Mouse (Mus musculus) hematopoietic stem cell, adult 5-6 weeks (primary cell): ENCODE measurements around the gene Denr. TPM values are rescaled to one million over a fixed set of nuclear protein-coding genes. Genes with fewer than 3 reads are reported as not detected.

Experiments
- ATAC-seq, 2 experiments: fragments of 125-278 bp in 1 of 2; replicated peaks in 1 of 2; 2 replicates each; pipeline ENCODE4 v1.8.0; 2016 to 2017; ENCODE audit warnings: inconsistent platforms in 2 of 2, mild to moderate bottlenecking in 2 of 2, moderate number of reproducible peaks in 2 of 2, low read depth in 1 of 2, moderate TSS enrichment in 1 of 2; ENCODE audit not compliant: low FRiP score in 2 of 2, poor library complexity in 2 of 2, severe bottlenecking in 2 of 2, insufficient read depth in 1 of 2, low TSS enrichment in 1 of 2
- total RNA-seq: library from RNA; stranded (forward); fragments of 172-1452, 232-1000 nt; gene quantifications from 2 replicates; pipeline ENCODE4 v1.2.3, GENCODE M21; 2017

Gene Denr
- 79.2 and 86.1 TPM in 2 replicates for total RNA-seq

DNA sequence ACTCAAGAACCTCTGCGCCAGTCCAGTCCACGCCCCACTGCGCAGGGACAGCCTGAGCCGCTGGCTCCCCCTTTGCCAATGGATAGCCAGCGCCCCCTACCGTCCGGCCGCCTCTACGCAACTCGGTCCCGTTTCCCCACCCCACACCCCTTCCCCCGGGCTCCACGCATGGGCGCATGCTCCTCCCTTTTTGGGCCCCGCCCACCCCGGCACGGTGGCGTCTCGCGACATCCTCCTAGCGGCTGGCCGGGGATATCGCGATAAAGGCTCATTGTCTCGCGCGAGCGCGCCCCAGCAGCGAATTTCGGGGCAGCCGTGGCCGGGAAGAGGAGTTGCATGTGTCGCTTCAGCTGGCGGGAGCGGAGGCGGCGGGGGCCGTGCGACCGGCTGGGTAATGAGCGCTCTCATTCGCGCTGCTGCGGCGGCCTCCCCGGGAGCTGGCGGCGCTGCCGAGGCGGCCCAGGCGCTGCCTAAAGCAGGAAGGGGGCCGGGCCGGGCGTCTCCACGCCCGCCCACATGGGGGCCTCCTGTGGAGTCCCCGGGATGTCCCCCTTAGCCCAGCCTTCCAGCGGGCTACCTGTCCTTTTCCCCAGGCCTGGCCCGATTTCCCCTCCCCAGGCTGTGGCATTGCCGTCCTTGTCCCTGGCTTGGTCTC, at the start of gene Denr:
TSS of gene Denr (plus strand) at position 200 of the 655 bp plus-strand sequence.
- peak; percentile 90 to 98 for ATAC-seq

DNA sequence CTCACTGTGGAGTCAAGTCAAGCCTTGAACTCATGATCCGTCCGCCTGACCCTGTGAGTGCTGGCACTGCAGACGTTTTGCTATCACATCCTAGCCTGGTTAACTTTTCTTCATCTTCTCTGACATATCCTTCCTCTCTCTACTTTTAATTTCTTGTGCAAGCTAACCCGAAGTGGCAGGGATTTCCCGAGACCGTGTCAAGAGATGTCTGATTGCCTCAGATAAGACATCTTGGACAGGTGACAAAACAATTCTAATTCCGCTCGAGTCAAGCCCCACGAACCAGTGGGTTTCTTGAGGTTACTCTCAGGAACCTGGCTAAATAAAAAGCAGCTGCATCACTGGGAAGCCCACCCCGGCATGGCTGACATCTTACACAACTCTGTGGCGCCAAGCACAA, 48.2 kb upstream of the Denr start:
- peak; percentile 35 to 60; a peak in 3 of 4 replicates for ATAC-seq

DNA sequence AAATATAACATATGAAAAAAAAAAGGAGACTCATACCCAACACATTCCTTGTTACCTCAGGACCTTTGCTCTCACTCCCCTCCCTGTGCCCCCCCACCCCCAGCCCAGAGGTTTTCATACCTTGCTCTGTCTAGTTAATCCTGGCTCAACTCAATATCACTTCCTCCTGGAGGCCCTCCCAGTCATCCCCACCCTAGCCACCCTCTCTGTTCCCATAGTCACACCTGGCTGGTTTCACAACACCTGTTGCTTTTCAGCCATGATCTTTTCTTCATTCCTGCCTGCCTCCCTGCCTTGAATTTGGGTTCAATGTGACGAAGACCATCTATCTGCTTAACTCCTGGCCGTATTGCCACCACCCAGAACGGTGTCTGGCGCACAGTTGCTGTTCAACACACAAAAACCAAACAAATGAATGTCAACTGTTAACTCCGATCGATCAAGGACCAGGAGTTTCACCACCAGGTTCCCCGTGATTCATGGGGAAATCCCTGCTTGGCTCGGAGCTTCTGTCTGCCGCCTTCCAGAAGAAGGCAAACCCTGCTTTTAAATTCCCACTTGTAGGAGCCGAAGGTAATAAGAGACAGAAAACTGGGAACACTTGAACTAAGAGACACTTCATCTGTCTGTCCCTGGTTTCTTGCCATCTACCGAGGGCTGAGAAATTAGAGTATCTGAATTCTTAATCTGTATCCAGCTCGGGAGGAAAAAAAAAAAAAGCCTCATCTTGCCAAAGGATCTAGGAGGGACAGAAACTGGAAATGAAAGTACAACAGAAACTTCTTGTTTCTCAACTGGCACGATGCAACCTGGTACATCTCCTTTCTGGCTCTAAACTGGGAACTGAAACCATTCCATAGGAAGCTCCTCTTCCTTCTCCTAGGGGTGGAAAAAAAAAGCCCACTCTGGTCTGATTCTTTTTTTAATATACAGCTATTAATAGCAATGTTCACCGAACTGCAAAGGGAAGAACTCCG, 44.3 kb upstream of the Denr start:
- ATAC-seq = no peak

DNA sequence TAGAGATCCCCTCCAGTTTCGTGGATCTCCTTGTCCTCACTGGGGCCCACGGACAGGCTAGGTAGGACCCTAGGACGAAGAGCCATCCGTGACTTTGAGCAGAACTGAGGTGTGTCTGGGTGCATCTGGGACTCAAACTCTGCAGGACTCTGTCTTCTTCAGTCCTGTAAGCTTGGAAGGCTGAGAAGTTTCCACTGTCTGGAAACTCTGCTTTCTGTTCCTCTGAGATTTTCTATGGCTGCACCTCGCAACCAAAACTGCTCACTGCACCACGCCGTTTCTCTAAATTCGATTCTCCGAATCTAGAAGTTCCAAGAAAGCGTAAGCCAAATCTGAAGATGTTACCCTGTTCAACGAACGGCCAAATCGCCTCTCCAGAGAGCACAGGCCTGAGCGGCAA, 43.0 kb upstream of the Denr start:
- no peak for ATAC-seq

DNA sequence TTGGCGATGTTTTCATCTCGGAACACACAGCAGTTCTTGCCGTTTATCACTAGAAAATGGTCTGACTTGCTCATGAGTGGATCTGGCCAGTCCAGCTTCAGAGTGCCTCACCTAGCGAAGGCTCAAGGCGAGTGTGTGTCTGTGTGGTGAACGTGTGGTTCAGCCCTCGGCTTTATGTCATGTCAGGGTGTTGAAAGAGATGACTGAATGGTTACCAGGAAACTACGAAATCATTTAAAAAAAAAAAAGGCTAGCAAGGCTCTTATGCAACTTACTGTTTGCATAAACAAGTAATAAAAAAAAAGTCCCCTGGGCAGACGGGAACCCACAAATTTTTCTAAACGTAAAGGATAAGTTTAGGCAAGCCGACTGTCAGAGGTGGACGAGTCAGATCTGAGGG, 41.6 kb upstream of the Denr start, which contains the start of gene Hcar2:
TSS of gene Hcar2 (minus strand) at position 135 of the 400 bp plus-strand sequence.
- peak; percentile 62 to 75 for ATAC-seq

DNA sequence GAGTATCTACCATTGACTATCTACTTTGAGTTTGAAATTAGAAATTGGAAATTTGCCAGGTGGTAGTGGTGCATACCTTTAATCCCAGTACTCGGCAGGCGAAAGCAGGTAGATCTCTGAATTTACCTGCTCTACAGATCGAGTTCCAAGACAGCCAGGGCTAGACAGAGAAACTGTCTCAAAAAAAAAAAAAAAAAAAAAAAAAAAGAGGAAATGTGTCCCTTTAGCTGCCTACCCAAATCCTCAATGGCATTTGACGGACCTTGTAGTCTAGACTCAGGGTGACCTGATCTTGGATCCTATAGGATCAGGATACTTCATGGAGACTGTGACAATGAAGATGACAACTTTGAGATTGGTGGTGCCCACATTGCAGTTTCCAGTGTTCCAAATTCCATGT, 40.5 kb upstream of the Denr start:
- no peak for ATAC-seq

DNA sequence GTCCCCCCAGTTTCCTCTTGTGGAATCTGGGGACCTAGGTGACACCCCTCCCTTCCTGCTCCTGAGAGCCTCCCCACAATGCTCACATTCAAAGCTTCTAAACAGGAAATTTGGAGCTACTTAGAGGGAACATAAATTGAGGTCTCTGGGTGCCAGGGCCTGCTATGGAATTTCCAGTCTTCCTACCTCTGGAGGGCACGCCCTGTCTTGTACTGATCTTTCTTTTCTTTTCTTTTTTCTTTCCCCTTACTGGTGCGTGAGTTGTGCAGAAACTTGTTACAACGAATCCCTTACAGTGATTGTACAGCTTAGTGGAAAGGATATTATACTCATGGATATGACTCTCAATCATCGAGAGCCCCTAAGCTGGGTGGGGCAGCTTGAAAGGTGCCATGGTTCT, 37.4 kb upstream of the Denr start:
- ATAC-seq = no peak

DNA sequence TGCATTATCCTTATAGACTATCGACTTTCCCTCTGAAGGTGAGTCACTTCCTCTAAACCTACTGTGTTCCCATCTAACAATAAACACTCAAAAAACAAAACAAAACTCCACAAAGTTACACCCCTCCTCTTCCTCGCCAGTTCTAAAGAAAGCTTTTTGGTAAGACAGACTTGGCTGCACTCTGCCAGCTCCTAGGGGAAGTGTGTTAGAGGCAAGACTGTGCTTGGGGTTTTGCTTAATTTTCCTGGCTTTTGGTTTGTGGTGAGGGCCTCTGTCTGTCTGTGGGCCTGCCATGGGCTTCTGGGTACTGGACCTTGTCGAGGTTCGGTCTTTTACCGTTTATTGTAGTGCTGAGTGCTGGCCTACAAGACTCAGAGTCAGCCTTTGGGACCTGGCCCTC, 32.8 kb upstream of the Denr start:
- ATAC-seq = no peak

DNA sequence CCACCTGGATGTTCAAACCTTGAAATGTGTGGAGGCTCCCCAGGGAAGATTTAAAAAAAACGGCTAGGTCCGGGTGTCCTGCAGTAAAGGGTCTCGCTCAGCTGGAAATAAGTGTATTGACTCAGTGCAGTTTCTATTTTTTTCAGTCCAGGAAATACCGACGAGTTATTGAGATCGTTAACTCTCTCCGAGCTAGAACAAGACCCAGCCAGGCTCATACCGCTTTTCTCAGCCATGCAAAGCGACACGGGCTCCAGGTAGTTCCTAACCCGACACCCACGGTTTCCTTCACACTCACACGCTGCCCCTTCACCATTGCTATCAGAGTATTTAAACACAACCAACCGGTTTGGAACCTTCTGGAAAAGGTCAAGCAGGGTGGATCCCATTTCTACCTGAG, 28.9 kb upstream of the Denr start:
- ATAC-seq = 0 out of 4 replicates have a peak, but pooled peaks have one; percentile 13 to 25

DNA sequence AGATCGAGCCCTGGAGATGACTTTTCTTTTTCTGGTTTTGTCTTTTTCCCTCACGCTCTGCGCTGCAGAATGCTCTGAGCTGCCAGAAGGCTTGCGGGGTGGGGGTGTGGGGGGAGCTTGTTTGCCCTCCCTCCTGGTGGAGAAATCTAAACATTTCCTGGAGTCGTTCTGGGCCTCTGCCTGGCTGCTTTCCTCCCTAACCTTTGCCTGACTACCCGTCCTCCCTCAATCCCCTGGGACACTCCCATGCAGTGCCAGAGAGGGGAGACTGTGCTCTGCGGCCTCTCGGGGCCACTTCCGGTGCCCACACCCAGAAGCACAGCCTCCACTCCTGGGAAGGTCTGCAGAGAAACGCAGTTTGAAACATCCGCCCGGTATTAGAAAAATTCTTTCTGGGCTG, 27.0 kb upstream of the Denr start, which contains the start of gene Hcar1:
TSS of gene Hcar1 (minus strand) at position 93 of the 400 bp plus-strand sequence.
- no peak for ATAC-seq

DNA sequence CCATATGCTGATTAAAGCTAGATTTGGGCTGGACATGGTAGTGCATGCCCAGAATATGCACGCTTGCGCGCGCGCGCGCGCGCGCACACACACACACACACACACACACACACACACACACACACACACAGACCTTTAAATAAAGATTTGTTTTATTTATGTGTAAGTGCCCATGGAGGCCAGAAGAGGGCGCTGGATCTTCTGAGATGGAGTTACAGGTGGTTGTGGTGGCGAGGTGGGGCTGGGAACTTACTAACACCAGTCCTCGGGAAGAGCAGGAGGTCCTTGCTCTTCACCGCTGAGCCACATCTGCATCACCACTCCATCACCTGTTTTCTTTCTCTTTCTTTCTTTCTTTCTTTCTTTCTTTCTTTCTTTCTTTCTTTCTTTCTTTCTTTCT, 26.2 kb upstream of the Denr start:
- ATAC-seq = no peak

DNA sequence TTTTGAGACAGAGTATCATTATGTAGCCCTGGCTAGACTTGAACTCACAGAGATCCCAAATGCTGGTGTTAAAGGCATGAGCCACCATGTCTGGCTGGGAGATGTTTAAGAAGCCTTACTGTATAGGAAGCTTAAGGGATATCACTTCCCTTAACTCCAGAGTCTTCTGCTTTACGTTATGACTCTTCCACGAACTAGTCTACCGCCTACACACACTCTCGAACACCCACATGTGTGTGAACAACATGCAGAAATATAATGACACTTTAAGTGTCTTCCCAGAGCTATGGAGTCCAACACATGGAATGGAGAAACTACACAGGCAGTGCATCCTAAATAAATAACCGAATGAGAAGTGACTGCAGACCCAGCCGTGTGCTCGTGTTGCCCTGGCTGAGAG, 23.1 kb upstream of the Denr start:
- no peak for ATAC-seq

DNA sequence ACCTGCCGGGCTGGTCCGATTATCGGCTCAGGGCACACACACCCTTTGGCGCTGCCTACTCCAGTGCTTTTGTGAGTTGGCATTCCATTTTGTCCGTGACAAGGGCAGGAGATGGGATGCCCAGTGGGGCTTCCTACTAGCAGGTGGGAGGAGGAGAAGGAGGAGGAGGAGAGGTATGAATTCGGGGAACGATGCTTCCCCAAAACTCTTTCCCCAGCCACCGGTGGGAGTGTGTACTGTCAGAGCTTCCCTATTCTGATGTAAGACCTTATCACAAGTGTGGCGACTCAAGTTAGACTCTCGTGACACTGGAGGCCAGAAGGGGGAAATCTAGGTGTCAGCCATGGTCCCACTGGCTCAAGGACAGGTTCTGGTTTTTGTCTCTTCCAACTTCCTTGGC, 22.6 kb upstream of the Denr start:
- peak; percentile 27 to 55; a peak in 1 of 4 replicates for ATAC-seq

DNA sequence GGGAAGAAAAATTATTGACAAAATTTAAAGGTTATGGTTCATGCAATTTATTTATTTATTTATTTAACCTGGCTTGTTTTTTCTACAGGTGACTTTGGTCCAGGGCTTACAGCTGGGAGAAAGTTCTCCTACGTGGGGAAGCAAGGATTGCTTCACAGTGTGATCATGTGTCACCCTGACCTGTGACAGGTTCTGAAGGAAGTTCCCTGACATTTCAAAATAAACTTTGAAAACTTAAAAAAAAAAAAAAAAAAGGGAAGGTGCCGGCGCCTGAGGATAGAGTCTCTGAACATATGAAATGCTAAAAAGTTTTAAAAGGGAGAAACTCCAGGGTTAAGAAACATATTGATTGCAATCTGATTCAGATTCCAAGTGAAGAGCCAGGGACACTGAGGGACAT, 20.6 kb upstream of the Denr start:
- ATAC-seq = peak in 1 of 2 experiments; percentile 38; a peak in 2 of 4 replicates

DNA sequence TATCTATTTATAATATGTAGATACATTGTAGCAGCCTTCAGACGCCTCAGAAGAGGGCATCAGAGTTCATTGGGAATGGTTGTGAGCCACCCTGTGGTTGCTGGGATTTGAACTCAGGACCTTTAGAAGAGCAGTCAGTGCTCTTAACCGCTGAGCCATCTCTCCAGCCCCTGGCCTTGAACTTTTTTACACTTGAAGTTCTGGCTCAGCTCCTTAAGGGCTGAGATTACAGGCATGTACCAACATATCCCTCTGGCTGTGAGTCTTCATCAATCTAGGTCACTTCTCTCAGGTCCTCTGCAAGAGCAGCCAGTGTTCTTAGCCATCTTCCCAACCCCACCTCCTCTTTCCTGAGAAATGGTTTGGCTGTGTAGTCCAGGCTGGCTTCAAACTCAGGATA, 16.7 kb upstream of the Denr start:
- ATAC-seq = no peak

DNA sequence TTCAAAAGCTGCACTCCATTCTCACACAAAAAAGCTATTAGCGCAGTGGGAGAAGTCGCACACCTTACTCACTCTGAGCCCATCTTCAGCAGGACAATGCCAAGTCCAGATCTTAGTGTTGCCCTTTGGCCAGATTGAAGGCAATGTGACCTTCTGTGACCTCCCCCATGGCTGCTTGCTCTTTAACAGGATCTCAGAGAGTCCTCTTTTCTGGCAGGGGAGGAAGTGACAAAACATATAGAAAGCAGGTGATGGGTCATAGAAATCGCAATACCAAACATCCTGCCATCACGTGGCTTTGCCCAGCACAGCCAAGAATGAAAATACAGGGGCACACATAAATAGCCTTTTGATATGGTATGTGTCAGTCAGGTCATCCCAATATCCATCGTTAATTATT, 16.0 kb upstream of the Denr start:
- no peak for ATAC-seq

DNA sequence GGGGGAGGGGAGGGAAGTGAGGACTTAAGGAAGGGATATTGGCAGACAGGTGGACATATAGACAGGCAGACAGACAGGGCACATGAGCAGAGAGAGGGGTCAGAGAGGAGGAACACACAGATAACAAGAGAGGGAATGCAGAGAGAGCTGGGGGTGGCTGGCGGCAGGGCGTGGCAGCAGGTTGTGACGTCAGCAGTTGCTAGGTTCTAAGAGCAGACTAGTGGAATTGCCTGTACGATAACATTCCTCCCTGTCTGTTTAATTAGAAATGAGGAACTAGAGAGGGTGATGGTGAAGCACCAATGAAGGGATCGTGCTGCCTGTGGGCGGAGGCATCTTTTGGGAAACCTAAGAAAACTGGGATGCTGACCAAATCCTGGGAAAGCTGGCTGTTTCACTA, 15.3 kb upstream of the Denr start:
- peak; percentile 90 to 91 for ATAC-seq

DNA sequence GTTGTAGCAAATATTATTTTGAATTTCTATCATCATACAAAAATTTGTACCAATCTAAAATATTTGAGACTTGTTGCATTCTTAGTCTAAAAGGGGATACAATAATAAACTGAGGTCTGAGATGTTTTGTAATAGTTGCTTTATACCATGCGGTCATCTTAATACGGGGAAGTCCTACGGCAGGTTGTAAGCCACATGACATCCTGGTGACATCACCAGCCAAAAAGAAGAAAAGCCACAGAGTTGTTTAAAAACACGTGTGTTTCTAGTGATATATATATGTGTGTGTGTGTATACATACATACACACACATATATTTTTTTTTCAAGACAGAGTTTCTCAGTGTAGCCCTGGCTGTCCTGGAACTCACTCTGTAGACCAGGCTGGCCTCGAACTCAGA, 13.5 kb upstream of the Denr start:
- ATAC-seq = no peak; a peak in 1 of 4 replicates
